Mouse (Mus musculus): ENCODE results near the gene Tmc8. TPM values are rescaled to one million over a fixed set of nuclear protein-coding genes. Genes with fewer than 3 reads are reported as not detected.
"Not testable (repeated sequence)": the region's sequence is repeated elsewhere in the genome, so short reads cannot be mapped to it uniquely, and the experiment has no call there.

Tmc8 gene
- polyA plus RNA-seq, 1 experiment, result 5.3 TPM

GRCm38 (mm10) chr11:117829671-117830215 lies 47.9 kb downstream of the Tmc8 start:
- peak overlapping the region; percentile 99 for H3K27ac ChIP-seq (ENCODE audit: insufficient read depth, low read depth, low read length)
- DNase-seq, result peak; percentile 97
- H3K4me3 ChIP-seq (ENCODE audit: insufficient read depth, low read depth, low read length), result no peak overlapping the region
- H3K27me3 ChIP-seq (replicated peaks; ENCODE audit: control insufficient read depth, insufficient read depth, low read length), result no peaks in the 10 kb centered on the region
- 18% methylated on average over 2 of the region's 2 CpGs for WGBS
- H3K4me1 ChIP-seq (ENCODE audit: control insufficient read depth, insufficient read depth, low read length), result peaks cover 61% of the 10 kb centered on the region
- no peaks in the 10 kb centered on the region for H3K36me3 ChIP-seq (ENCODE audit: control insufficient read depth, insufficient read depth, low read length)
- TF ChIP-seq CTCF (conservative IDR thresholded peaks at IDR 0.05; ENCODE audit: insufficient read depth, insufficient read length, low read depth, low read length) (no peak), POLR2A (IDR thresholded peaks at IDR 0.05; ENCODE audit: low read depth, low read length) (no peak)

- no peak for DNase-seq
- H3K4me1 ChIP-seq (ENCODE audit: control insufficient read depth, insufficient read depth, low read length), result peaks cover 55% of the 10 kb centered on the region
Observed at GRCm38 (mm10) chr11:117830401-117830800, 48.5 kb downstream of the Tmc8 start.

GRCm38 (mm10) chr11:117832086-117832969 lies 50.5 kb downstream of the Tmc8 start:
- H3K36me3 ChIP-seq (ENCODE audit: control insufficient read depth, insufficient read depth, low read length), result no peaks in the 10 kb centered on the region
- peak overlapping the region; percentile 14; the same call in 1 of the 2 replicates for H3K27ac ChIP-seq (ENCODE audit: insufficient read depth, low read depth, low read length)
- TF ChIP-seq POLR2A (IDR thresholded peaks at IDR 0.05; ENCODE audit: low read depth, low read length) (no peak), CTCF (conservative IDR thresholded peaks at IDR 0.05; ENCODE audit: insufficient read depth, insufficient read length, low read depth, low read length) (peak; percentile 66)
- H3K27me3 ChIP-seq (replicated peaks; ENCODE audit: control insufficient read depth, insufficient read depth, low read length), result no peaks in the 10 kb centered on the region
- 34% methylated on average over 28 of the region's 28 CpGs for WGBS
- peaks cover 41% of the 10 kb centered on the region for H3K4me1 ChIP-seq (ENCODE audit: control insufficient read depth, insufficient read depth, low read length)
- H3K4me3 ChIP-seq (ENCODE audit: insufficient read depth, low read depth, low read length), result peak overlapping the region; percentile 36; the same call in 1 of the 2 replicates
- peak; percentile 81 for DNase-seq

More at GRCm38 (mm10) chr11:117830401-117830800, 48.5 kb downstream of the Tmc8 start:
- TF ChIP-seq CTCF (conservative IDR thresholded peaks at IDR 0.05; ENCODE audit: insufficient read depth, insufficient read length, low read depth, low read length) (no peak), POLR2A (IDR thresholded peaks at IDR 0.05; ENCODE audit: low read depth, low read length) (no peak)
- Histone ChIP-seq H3K27ac (ENCODE audit: insufficient read depth, low read depth, low read length) (peak overlapping the region; percentile 95), H3K27me3 (replicated peaks; ENCODE audit: control insufficient read depth, insufficient read depth, low read length) (no peaks in the 10 kb centered on the region), H3K4me3 (ENCODE audit: insufficient read depth, low read depth, low read length) (no peak overlapping the region), H3K36me3 (ENCODE audit: control insufficient read depth, insufficient read depth, low read length) (no peaks in the 10 kb centered on the region)
- 65% methylated on average over 9 of the region's 9 CpGs for WGBS

- DNase-seq; H3K36me3 ChIP-seq (ENCODE audit: control insufficient read depth, insufficient read depth, low read length); H3K4me3 ChIP-seq (ENCODE audit: insufficient read depth, low read depth, low read length); H3K27me3 ChIP-seq (replicated peaks; ENCODE audit: control insufficient read depth, insufficient read depth, low read length): not testable (repeated sequence)
- Histone ChIP-seq H3K4me1 (ENCODE audit: control insufficient read depth, insufficient read depth, low read length) (peaks cover 33% of the 10 kb centered on the region), H3K27ac (ENCODE audit: insufficient read depth, low read depth, low read length) (peak overlapping the region; percentile 94)
- WGBS, result 65% methylated on average over 6 of the region's 6 CpGs
Observed at GRCm38 (mm10) chr11:117833509-117833908, 51.6 kb downstream of the Tmc8 start.

GRCm38 (mm10) chr11:117834086-117834485 lies 52.2 kb downstream of the Tmc8 start:
- TF ChIP-seq POLR2A (IDR thresholded peaks at IDR 0.05; ENCODE audit: low read depth, low read length) (peak; percentile 43), CTCF (conservative IDR thresholded peaks at IDR 0.05; ENCODE audit: insufficient read depth, insufficient read length, low read depth, low read length) (no peak)
- Histone ChIP-seq H3K27me3 (replicated peaks; ENCODE audit: control insufficient read depth, insufficient read depth, low read length) (no peaks in the 10 kb centered on the region), H3K36me3 (ENCODE audit: control insufficient read depth, insufficient read depth, low read length) (no peaks in the 10 kb centered on the region), H3K4me3 (ENCODE audit: insufficient read depth, low read depth, low read length) (no peak overlapping the region), H3K4me1 (ENCODE audit: control insufficient read depth, insufficient read depth, low read length) (peaks cover 32% of the 10 kb centered on the region), H3K27ac (ENCODE audit: insufficient read depth, low read depth, low read length) (peak overlapping the region; percentile 94)
- DNase-seq, result peak; percentile 91
- 61% methylated on average over 8 of the region's 8 CpGs for WGBS

- H3K4me3 ChIP-seq (ENCODE audit: insufficient read depth, low read depth, low read length), result no peak overlapping the region
- peaks cover 14% of the 10 kb centered on the region; the same call in 1 of the 2 replicates for H3K4me1 ChIP-seq (ENCODE audit: control insufficient read depth, insufficient read depth, low read length)
- no peak for TF ChIP-seq POLR2A (IDR thresholded peaks at IDR 0.05; ENCODE audit: low read depth, low read length)
- TF ChIP-seq CTCF (conservative IDR thresholded peaks at IDR 0.05; ENCODE audit: insufficient read depth, insufficient read length, low read depth, low read length), result no peak
- no peaks in the 10 kb centered on the region for H3K27me3 ChIP-seq (replicated peaks; ENCODE audit: control insufficient read depth, insufficient read depth, low read length)
- no peak overlapping the region for H3K27ac ChIP-seq (ENCODE audit: insufficient read depth, low read depth, low read length)
- WGBS, result 26% methylated on average over 13 of the region's 13 CpGs
- peak; percentile 68 for DNase-seq
- no peaks in the 10 kb centered on the region for H3K36me3 ChIP-seq (ENCODE audit: control insufficient read depth, insufficient read depth, low read length)
Observed at GRCm38 (mm10) chr11:117836306-117836705, 54.4 kb downstream of the Tmc8 start.

- Histone ChIP-seq H3K27ac (ENCODE audit: insufficient read depth, low read depth, low read length) (peak overlapping the region; percentile 41), H3K27me3 (replicated peaks; ENCODE audit: control insufficient read depth, insufficient read depth, low read length) (no peaks in the 10 kb centered on the region), H3K4me3 (ENCODE audit: insufficient read depth, low read depth, low read length) (no peak overlapping the region), H3K36me3 (ENCODE audit: control insufficient read depth, insufficient read depth, low read length) (no peaks in the 10 kb centered on the region), H3K4me1 (ENCODE audit: control insufficient read depth, insufficient read depth, low read length) (peaks cover 14% of the 10 kb centered on the region; the same call in 1 of the 2 replicates)
- DNase-seq, result peak; percentile 68
- no peak for TF ChIP-seq CTCF (conservative IDR thresholded peaks at IDR 0.05; ENCODE audit: insufficient read depth, insufficient read length, low read depth, low read length)
- TF ChIP-seq POLR2A (IDR thresholded peaks at IDR 0.05; ENCODE audit: low read depth, low read length), result no peak
- 50% methylated on average over 2 of the region's 2 CpGs for WGBS
Observed at GRCm38 (mm10) chr11:117838572-117838971, 56.7 kb downstream of the Tmc8 start.

Measured in kidney, adult 2 months (tissue).